Mouse (Mus musculus) MEL (cell line): Measurements from ENCODE around the gene Gpatch1. TPM values are rescaled to one million over a fixed set of nuclear protein-coding genes. Genes with fewer than 3 reads are reported as not detected.
A peak's percentile ranks its signal among the peaks of the same experiment; 100 is the strongest.

Experiments used
- DNase-seq: peaks from one replicate; pipeline ENCODE4 v3.0.0; 2011; ENCODE audit warnings: low read depth, low spot score
- H3K27ac ChIP-seq: 2 replicates; pipeline ENCODE4 v1.5.1; 2012; ENCODE audit warnings: low read depth, mild to moderate bottlenecking, control low read depth, low read length, moderate library complexity; ENCODE audit not compliant: control insufficient read depth
- H3K27me3 ChIP-seq, 2 experiments: fragments of 150-350 bp in 1 of 2; sonication (generic) in 1 of 2; 2 replicates each; pipeline ENCODE4 v1.6.1; 2012; ENCODE audit warnings: low read length in 2 of 2, mild to moderate bottlenecking in 2 of 2, improper control_type of control experiment in 1 of 2, moderate library complexity in 1 of 2; ENCODE audit not compliant: insufficient read depth in 2 of 2, control insufficient read depth in 1 of 2
- H3K36me3 ChIP-seq, 2 experiments: 2 replicates each; pipeline ENCODE4 v1.6.1; 2012 to 2014; ENCODE audit warnings: low read length in 2 of 2, improper control_type of control experiment in 1 of 2, inconsistent platforms in 1 of 2, mild to moderate bottlenecking in 1 of 2; ENCODE audit not compliant: insufficient read depth in 2 of 2, control insufficient read depth in 1 of 2
- H3K4me1 ChIP-seq, 2 experiments: fragments of 150-350 bp in 1 of 2; sonication (generic) in 1 of 2; 2 replicates each; pipeline ENCODE4 v1.6.1; 2012; ENCODE audit warnings: low read length in 2 of 2, improper control_type of control experiment in 1 of 2, mild to moderate bottlenecking in 1 of 2; ENCODE audit not compliant: insufficient read depth in 2 of 2, control insufficient read depth in 1 of 2
- H3K4me3 ChIP-seq, 2 experiments: fragments of 150-350 bp in 1 of 2; sonication (generic) in 1 of 2; 2 replicates each; pipeline ENCODE4 v1.5.1; 2012; ENCODE audit warnings: low read depth in 2 of 2, low read length in 2 of 2, mild to moderate bottlenecking in 2 of 2, moderate library complexity in 2 of 2, control low read depth in 1 of 2, improper control_type of control experiment in 1 of 2; ENCODE audit not compliant: control insufficient read depth in 1 of 2, insufficient read depth in 1 of 2
- H3K79me2 ChIP-seq: 2 replicates; pipeline ENCODE4 v1.6.1; 2012; ENCODE audit warnings: mild to moderate bottlenecking, low read length, moderate library complexity; ENCODE audit not compliant: control insufficient read depth, poor library complexity, insufficient read depth
- H3K9ac ChIP-seq: 2 replicates; pipeline ENCODE4 v1.6.1; 2012; ENCODE audit warnings: low read depth, mild to moderate bottlenecking, control low read depth, low read length, moderate library complexity; ENCODE audit not compliant: control insufficient read depth, poor library complexity, severe bottlenecking
- H3K9me3 ChIP-seq: fragments of 150-350 bp; sonication (generic); replicated peaks from 2 replicates; pipeline ENCODE4 v1.6.1; 2012; ENCODE audit warnings: mild to moderate bottlenecking, low read length, improper control_type of control experiment, moderate library complexity; ENCODE audit not compliant: insufficient read depth
- CTCF ChIP-seq, 3 experiments: IDR thresholded peaks in 2 of 3; conservative IDR thresholded peaks in 1 of 3; 2 replicates each; pipeline ENCODE4 v1.5.1; 2011 to 2012; ENCODE audit warnings: low read length in 3 of 3, low read depth in 2 of 3, mild to moderate bottlenecking in 2 of 3, improper control_type of control experiment in 1 of 3, inconsistent platforms in 1 of 3, mixed read lengths in 1 of 3, moderate library complexity in 1 of 3; ENCODE audit not compliant: control insufficient read depth in 1 of 3, insufficient read depth in 1 of 3, poor library complexity in 1 of 3, severe bottlenecking in 1 of 3
- MAFK ChIP-seq: IDR thresholded peaks from 2 replicates; pipeline ENCODE4 v1.6.1; 2011; ENCODE audit warnings: low read depth, mild to moderate bottlenecking, low read length, improper control_type of control experiment, borderline replicate concordance
- MAX ChIP-seq: IDR thresholded peaks from 2 replicates; pipeline ENCODE4 v1.6.1; 2011; ENCODE audit warnings: low read length, improper control_type of control experiment
- MEF2A ChIP-seq: IDR thresholded peaks from 2 replicates; pipeline ENCODE4 v1.6.1; 2014; ENCODE audit warnings: low read depth, mild to moderate bottlenecking, inconsistent platforms, low read length, improper control_type of control experiment; ENCODE audit not compliant: poor library complexity, insufficient replicate concordance, severe bottlenecking; ENCODE audit errors: extremely low read depth
- RAD21 ChIP-seq: IDR thresholded peaks from 2 replicates; pipeline ENCODE4 v1.6.1; 2011; ENCODE audit warnings: mild to moderate bottlenecking, low read depth, low read length, improper control_type of control experiment
- SMC3 ChIP-seq: IDR thresholded peaks from 2 replicates; pipeline ENCODE4 v1.6.1; 2011; ENCODE audit warnings: low read depth, low read length, improper control_type of control experiment
- TBP ChIP-seq: IDR thresholded peaks from 2 replicates; pipeline ENCODE4 v1.8.0; 2011; ENCODE audit warnings: low read depth, low read length, improper control_type of control experiment
- USF1 ChIP-seq: IDR thresholded peaks from 2 replicates; pipeline ENCODE4 v1.6.1; 2014; ENCODE audit warnings: low read depth, mild to moderate bottlenecking, inconsistent platforms, low read length, improper control_type of control experiment, moderate library complexity
- ZKSCAN1 ChIP-seq: IDR thresholded peaks from 2 replicates; pipeline ENCODE4 v1.6.1; 2012; ENCODE audit warnings: low read depth, mild to moderate bottlenecking, inconsistent platforms, low read length, improper control_type of control experiment, moderate library complexity
- ZNF384 ChIP-seq: IDR thresholded peaks from 2 replicates; pipeline ENCODE4 v1.6.1; 2012; ENCODE audit warnings: low read depth, mild to moderate bottlenecking, inconsistent platforms, low read length, improper control_type of control experiment
- polyA plus RNA-seq, 2 experiments: library from polyadenylated mRNA; stranded (reverse) in 1 of 2; unstranded in 1 of 2; fragments of >175 nt in 1 of 2; fragments of >200 nt in 1 of 2; gene quantifications; 2 replicates each; pipeline versions ENCODE4 v1.2.1 to v1.2.4; 2012; ENCODE audit warnings: low replicate concordance in 2 of 2, low read depth in 1 of 2; ENCODE audit not compliant: insufficient read length in 2 of 2, insufficient read depth in 1 of 2, missing spikeins in 1 of 2
- total RNA-seq: library from RNA; depleted of rRNA; stranded (reverse); fragments of 300-350 nt; gene quantifications from 2 replicates; pipeline ENCODE4 v1.2.3, GENCODE M21; 2012

Gpatch1 gene
- total and polyA plus RNA-seq, 3 experiments: 8.5 to 13.4 TPM; not detected in 1

DNA sequence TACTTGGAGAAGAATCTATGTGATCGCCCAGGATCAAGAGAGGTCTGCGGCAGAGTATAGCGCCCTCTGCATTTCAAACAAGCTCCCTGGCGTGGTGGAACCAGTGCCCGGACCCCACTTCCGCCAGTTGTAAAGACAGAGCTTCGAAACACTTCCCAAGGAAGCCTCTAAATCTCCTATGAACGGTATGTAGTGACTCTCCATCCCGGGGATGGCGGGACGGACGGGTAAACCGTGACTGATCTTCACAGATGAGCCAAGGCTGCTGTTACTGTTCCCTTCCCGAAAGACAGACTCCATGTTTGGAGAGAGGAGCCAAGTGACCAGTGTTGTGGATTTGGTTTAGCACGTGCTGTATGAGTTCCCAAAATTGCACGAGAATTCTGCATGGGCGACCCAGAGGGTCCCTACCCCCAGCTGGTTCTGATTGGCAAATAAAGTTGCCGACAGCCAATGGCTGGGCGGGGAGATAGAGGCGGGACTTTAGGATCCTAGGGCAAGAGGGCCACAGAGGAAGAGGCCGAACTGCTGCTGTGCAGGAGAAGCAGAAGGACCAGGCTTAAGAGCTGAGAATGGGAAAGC lies 48.7 kb downstream of the Gpatch1 start (continued):
- TF ChIP-seq MAFK (no peak), ZNF384 (no peak), MAX (peak; percentile 76; the same call in 1 of the 2 replicates)

DNA sequence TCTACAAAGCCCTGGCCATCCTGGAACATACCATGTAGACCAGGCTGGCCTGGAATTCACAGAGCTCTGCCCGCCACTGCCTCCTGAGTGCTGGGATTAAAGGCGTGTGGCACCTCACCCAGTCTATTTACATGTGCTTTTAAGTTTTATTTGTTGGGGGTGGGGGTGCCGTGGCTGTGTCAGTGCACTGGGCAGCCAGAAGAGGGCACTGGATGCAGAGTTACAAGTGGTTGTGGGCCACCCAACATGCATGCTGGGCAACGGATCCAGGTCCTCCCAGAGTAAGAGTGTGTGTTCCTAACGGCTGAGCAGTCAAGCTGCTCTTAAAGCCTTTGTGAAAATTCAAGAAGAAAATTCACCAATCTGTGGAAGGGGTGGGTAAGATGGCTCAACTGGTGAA lies 50.4 kb downstream of the Gpatch1 start:
- Histone ChIP-seq H3K4me1 (peaks cover 0 to 21% of the 10 kb centered on the region in 2 experiments; a peak in 2 of 4 replicates), H3K9me3 (no peaks in the 10 kb centered on the region), H3K27ac (no peak overlapping the region), H3K4me3 (no peak overlapping the region), H3K79me2 (no peaks in the 10 kb centered on the region), H3K27me3 (no peaks in the 10 kb centered on the region), H3K36me3 (peaks cover 0 to 5% of the 10 kb centered on the region in 2 experiments; a peak in 2 of 4 replicates), H3K9ac (no peak overlapping the region)
- DNase-seq: peak; percentile 36
- TF ChIP-seq CTCF (IDR thresholded peaks at IDR 0.05 in 2 of 3, conservative IDR thresholded peaks at IDR 0.05 in 1 of 3; ENCODE audit: control insufficient read depth in 1 of 3, insufficient read depth in 1 of 3, low read depth in 2 of 3, low read length in 3 of 3, poor library complexity in 1 of 3, severe bottlenecking in 1 of 3) (peak in 2 of 3 experiments; percentile 43 to 44; a peak in 5 of 6 replicates), RAD21 (peak; percentile 8), ZKSCAN1 (no peak), TBP (no peak), SMC3 (peak; percentile 21; the same call in 1 of the 2 replicates)
- TF ChIP-seq, all 39 proteins: peak for 3

DNA sequence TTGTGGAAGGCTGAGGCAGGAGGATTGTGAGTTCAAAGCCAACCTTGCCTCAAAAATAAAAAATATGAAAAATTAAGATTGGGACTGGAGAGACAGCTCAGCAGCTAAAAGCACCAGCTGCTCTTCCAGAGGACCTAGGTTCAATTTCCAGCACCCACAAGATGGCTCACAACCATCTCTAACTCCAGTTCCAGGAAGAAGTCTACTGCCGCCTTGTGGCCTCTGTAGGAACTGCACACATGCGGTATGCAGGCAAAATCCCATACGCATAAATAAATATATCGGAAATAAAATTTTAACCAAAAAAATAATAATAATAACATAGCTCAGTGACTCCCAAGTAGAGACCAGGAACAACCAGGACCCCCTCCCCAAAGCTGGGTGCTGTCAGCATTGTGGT lies 51.6 kb downstream of the Gpatch1 start:
- no peaks in the 10 kb centered on the region for H3K27me3 ChIP-seq
- no peak overlapping the region for H3K27ac ChIP-seq
- H3K36me3 ChIP-seq: peaks cover 0 to 5% of the 10 kb centered on the region in 2 experiments; a peak in 2 of 4 replicates
- DNase-seq: peak; percentile 58
- TF ChIP-seq USF1: no peak
- no peak for TF ChIP-seq MEF2A
- peak; percentile 62 to 72 (median 67) for TF ChIP-seq CTCF (IDR thresholded peaks at IDR 0.05 in 2 of 3, conservative IDR thresholded peaks at IDR 0.05 in 1 of 3; ENCODE audit: control insufficient read depth in 1 of 3, insufficient read depth in 1 of 3, low read depth in 2 of 3, low read length in 3 of 3, poor library complexity in 1 of 3, severe bottlenecking in 1 of 3)
- TF ChIP-seq SMC3: peak; percentile 43
- peak; percentile 30 for TF ChIP-seq RAD21
- no peak overlapping the region for H3K4me3 ChIP-seq
- H3K9me3 ChIP-seq: no peaks in the 10 kb centered on the region
- peaks cover 0 to 21% of the 10 kb centered on the region in 2 experiments; a peak in 2 of 4 replicates for H3K4me1 ChIP-seq
- no peaks in the 10 kb centered on the region for H3K79me2 ChIP-seq
- H3K9ac ChIP-seq: no peak overlapping the region
